Mouse (Mus musculus): ENCODE results near the gene Slc43a3.
A peak's percentile ranks its signal among the peaks of the same experiment; 100 is the strongest.

Slc43a3 gene

GRCm38 (mm10) chr2:84980188-84980587 lies 43.8 kb downstream of the Slc43a3 start, which contains the start of gene Prg2:
Gene Prg2 (plus strand): TSS chr2:84980461.
- DNase-seq (ENCODE audit: low spot score in 2 of 2) = no peak

- DNase-seq (ENCODE audit: low spot score in 2 of 2) = no peak
Observed at GRCm38 (mm10) chr2:84987930-84988329, 51.6 kb downstream of the Slc43a3 start, which contains the start of gene Prg3. Gene Prg3 (plus strand): TSS chr2:84988215.

- DNase-seq (ENCODE audit: low spot score in 2 of 2) = no peak
Observed at GRCm38 (mm10) chr2:84996376-84996775, 60.0 kb downstream of the Slc43a3 start.

- no peak for DNase-seq (ENCODE audit: low spot score in 2 of 2)
Observed at GRCm38 (mm10) chr2:84999486-85000181, 63.3 kb downstream of the Slc43a3 start.

- no peak for DNase-seq (ENCODE audit: low spot score in 2 of 2)
Observed at GRCm38 (mm10) chr2:85001497-85001896, 65.1 kb downstream of the Slc43a3 start.

GRCm38 (mm10) chr2:85002575-85002974 lies 66.2 kb downstream of the Slc43a3 start:
- no peak for DNase-seq (ENCODE audit: low spot score in 2 of 2)

GRCm38 (mm10) chr2:85004341-85004740 lies 68.0 kb downstream of the Slc43a3 start:
- peak; percentile 63 to 66 for DNase-seq (ENCODE audit: low spot score in 2 of 2)

GRCm38 (mm10) chr2:85006600-85006999 lies 70.2 kb downstream of the Slc43a3 start:
- no peak for DNase-seq (ENCODE audit: low spot score in 2 of 2)

GRCm38 (mm10) chr2:85007729-85008128 lies 71.3 kb downstream of the Slc43a3 start:
- no peak for DNase-seq (ENCODE audit: low spot score in 2 of 2)
